In the genomic region with DNA sequence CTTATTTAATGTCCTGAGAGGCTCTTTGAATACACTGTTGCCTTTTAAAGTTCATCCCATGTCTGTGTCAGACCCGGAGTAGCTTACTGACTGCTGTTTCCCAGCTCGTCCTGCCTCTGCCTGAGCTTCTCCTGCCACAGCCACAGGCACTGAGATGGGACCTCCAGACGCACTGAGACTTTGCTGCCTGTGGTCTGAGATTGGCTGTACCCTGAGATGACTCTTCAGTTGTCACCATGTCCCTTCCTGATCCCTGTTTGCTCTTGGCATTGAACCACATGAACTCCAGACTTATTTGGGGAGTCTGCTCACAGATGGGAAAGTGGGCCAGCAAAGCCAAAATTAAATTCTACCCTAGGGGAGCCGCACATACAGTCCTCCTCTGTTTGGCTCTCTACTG, we compare ENCODE assay signal across 24 mouse cellular contexts. TPM values are rescaled to one million over a fixed set of nuclear protein-coding genes. Genes with fewer than 3 reads are reported as not detected.
A peak's percentile ranks its signal among the peaks of the same experiment; 100 is the strongest.
DNase-seq lines count a peak whose midpoint lies in the region; ATAC-seq and TF ChIP-seq lines count a peak whose summit lies in the region.
"Had no signal": no experiment of that assay in that cellular context is flagged by ENCODE, and none has a peak within 500 bp of the region (broad histone marks: within the 10 kb centered on the region; RNA-seq: fewer than 3 reads in every experiment).

No protein-coding gene starts in this region.

- no peak for TF ChIP-seq EP300 in lung, postnatal 0 days (IDR thresholded peaks at IDR 0.05)

- DNase-seq in heart, adult 8-10 months (ENCODE audit: low spot score): no peak
- no peak for DNase-seq in lung, postnatal 0 days (ENCODE audit: low spot score)
- no peak for DNase-seq in lung, postnatal 4 days
- DNase-seq in right cerebral cortex, adult 18-20 months: no peak
- DNase-seq: B cell, adult 2 months; cerebellum, adult 11-12 months; cerebellum, postnatal 10 days; forebrain, postnatal 0 days; gastrocnemius, postnatal 36 days; layer of hippocampus, adult 9-11 months; liver, postnatal 0 days; right cerebral cortex, postnatal 4 days; thymus, adult 18-20 months; thymus, postnatal 36 days had no signal

- H3K4me1 ChIP-seq in heart, embryonic 13.5 days: peaks cover 76% of the 10 kb centered on the region
- H3K4me1 ChIP-seq in intestine, embryonic 16.5 days (ENCODE audit: control insufficient read depth, insufficient read depth, low read length): peaks cover 22% of the 10 kb centered on the region
- no peaks in the 10 kb centered on the region for H3K4me1 ChIP-seq in intestine, postnatal 0 days (replicated peaks; ENCODE audit: control insufficient read depth, insufficient read depth, low read length)
- H3K4me1 ChIP-seq in lung, postnatal 0 days (ENCODE audit: insufficient read depth, low read depth, low read length): peaks cover 21% of the 10 kb centered on the region

- no peak for ATAC-seq in heart, embryonic 13.5 days (ENCODE audit: extremely low read depth, insufficient number of reproducible peaks, low FRiP score, low TSS enrichment)
- ATAC-seq in intestine, embryonic 16.5 days: no peak
- no peak for ATAC-seq in intestine, postnatal 0 days
- ATAC-seq in lung, postnatal 0 days: no peak
- ATAC-seq: forebrain, postnatal 0 days; liver, postnatal 0 days; midbrain, embryonic 15.5 days had no signal

- H3K27ac ChIP-seq in heart, embryonic 13.5 days (replicated peaks): peak overlapping the region; percentile 21
- peak overlapping the region; percentile 39; the same call in 1 of the 2 replicates for H3K27ac ChIP-seq in intestine, embryonic 16.5 days (ENCODE audit: low read length)
- no peak overlapping the region for H3K27ac ChIP-seq in intestine, postnatal 0 days (ENCODE audit: low read depth, low read length)
- 0 out of 2 replicates have a peak overlapping the region, but pooled peaks have one; percentile 39 for H3K27ac ChIP-seq in lung, postnatal 0 days (ENCODE audit: low read length)
- H3K27ac ChIP-seq: hindbrain, embryonic 15.5 days; macrophage; midbrain, embryonic 15.5 days; neural tube, embryonic 12.5 days had no signal

- no peak overlapping the region for H3K4me2 ChIP-seq in heart, embryonic 13.5 days
- no peak overlapping the region for H3K4me2 ChIP-seq in intestine, embryonic 16.5 days (ENCODE audit: low read depth, low read length)
- no peak overlapping the region for H3K4me2 ChIP-seq in intestine, postnatal 0 days (replicated peaks; ENCODE audit: low read depth)
- no peak overlapping the region for H3K4me2 ChIP-seq in lung, postnatal 0 days (replicated peaks; ENCODE audit: low read depth, low read length)
- H3K4me2 ChIP-seq: hindbrain, embryonic 15.5 days; liver, embryonic 11.5 days; midbrain, embryonic 15.5 days; neural tube, embryonic 12.5 days had no signal

- H3K27me3 ChIP-seq in heart, embryonic 13.5 days (replicated peaks): no peaks in the 10 kb centered on the region
- no peaks in the 10 kb centered on the region for H3K27me3 ChIP-seq in intestine, embryonic 16.5 days (replicated peaks; ENCODE audit: control insufficient read depth, insufficient read depth, low read length)
- H3K27me3 ChIP-seq in intestine, postnatal 0 days (replicated peaks; ENCODE audit: control insufficient read depth, insufficient read depth, low read length): no peaks in the 10 kb centered on the region
- H3K27me3 ChIP-seq in lung, postnatal 0 days (replicated peaks; ENCODE audit: insufficient read depth, low read length): no peaks in the 10 kb centered on the region
- H3K27me3 ChIP-seq: hindbrain, embryonic 15.5 days; midbrain, embryonic 15.5 days; neural tube, embryonic 12.5 days had no signal

- H3K9me3 ChIP-seq in heart, embryonic 13.5 days: no peaks in the 10 kb centered on the region
- no peaks in the 10 kb centered on the region for H3K9me3 ChIP-seq in intestine, embryonic 16.5 days (ENCODE audit: control insufficient read depth, low read length)
- no peaks in the 10 kb centered on the region for H3K9me3 ChIP-seq in intestine, postnatal 0 days (ENCODE audit: control insufficient read depth)
- no peaks in the 10 kb centered on the region for H3K9me3 ChIP-seq in lung, postnatal 0 days (ENCODE audit: low read length)
- H3K9me3 ChIP-seq: embryonic facial prominence, embryonic 10.5 days; G1E; hindbrain, embryonic 15.5 days; midbrain, embryonic 15.5 days; neural tube, embryonic 12.5 days had no signal

- no peak overlapping the region for H3K4me3 ChIP-seq in heart, embryonic 13.5 days
- H3K4me3 ChIP-seq in intestine, embryonic 16.5 days (ENCODE audit: low read length): no peak overlapping the region
- no peak overlapping the region for H3K4me3 ChIP-seq in intestine, postnatal 0 days (ENCODE audit: low read depth, low read length)
- H3K4me3 ChIP-seq in lung, postnatal 0 days (ENCODE audit: low read depth, low read length): no peak overlapping the region
- H3K4me3 ChIP-seq: embryonic facial prominence, embryonic 10.5 days; hindbrain, embryonic 15.5 days; midbrain, embryonic 15.5 days; neural tube, embryonic 12.5 days had no signal

- no peak for TF ChIP-seq CTCF in intestine, postnatal 0 days (IDR thresholded peaks at IDR 0.05; ENCODE audit: low read depth)
- TF ChIP-seq CTCF in lung, postnatal 0 days (IDR thresholded peaks at IDR 0.05): no peak

- 66% methylated on average over 4 of the region's 4 CpGs for WGBS in heart, embryonic 13.5 days
- 77% methylated on average over 4 of the region's 4 CpGs for WGBS in intestine, embryonic 16.5 days
- 83% methylated on average over 4 of the region's 4 CpGs for WGBS in intestine, postnatal 0 days
- 62% methylated on average over 4 of the region's 4 CpGs for WGBS in lung, postnatal 0 days

- H3K9ac ChIP-seq in heart, embryonic 13.5 days: no peak overlapping the region
- H3K9ac ChIP-seq in intestine, embryonic 16.5 days (ENCODE audit: low read depth, low read length): no peak overlapping the region
- H3K9ac ChIP-seq in intestine, postnatal 0 days (ENCODE audit: low read depth, low read length): no peak overlapping the region
- H3K9ac ChIP-seq in lung, postnatal 0 days (replicated peaks; ENCODE audit: low read depth): no peak overlapping the region
- H3K9ac ChIP-seq: forebrain, postnatal 0 days; hindbrain, embryonic 15.5 days; liver, postnatal 0 days; midbrain, embryonic 15.5 days; neural tube, embryonic 12.5 days had no signal

- peaks cover 11% of the 10 kb centered on the region for H3K36me3 ChIP-seq in heart, embryonic 13.5 days
- H3K36me3 ChIP-seq in intestine, embryonic 16.5 days (ENCODE audit: control insufficient read depth, insufficient read depth, low read length): no peaks in the 10 kb centered on the region
- no peaks in the 10 kb centered on the region for H3K36me3 ChIP-seq in intestine, postnatal 0 days (ENCODE audit: control insufficient read depth, insufficient read depth)
- H3K36me3 ChIP-seq in lung, postnatal 0 days (ENCODE audit: insufficient read depth, low read length): no peaks in the 10 kb centered on the region
- H3K36me3 ChIP-seq: G1E; hindbrain, embryonic 15.5 days; midbrain, embryonic 15.5 days; neural tube, embryonic 12.5 days had no signal

RNA-seq across cellular contexts. Expression of gene Col4a1, which starts 54.1 kb away (rescaled TPM):
- 164 TPM in 2 replicates for polyA plus RNA-seq in heart, embryonic 13.5 days (2015; fragmentation: Nextera tagmentation; extraction: Ambion mirVana)
- total RNA-seq in heart, adult 8-10 months (2022): 100 to 1,000 TPM; 136 to 221 (median 183) TPM
- polyA plus RNA-seq in intestine, embryonic 16.5 days (2015; fragmentation: Nextera tagmentation; extraction: Ambion mirVana): 136 and 172 TPM in 2 replicates
- 84.5 and 85.5 TPM in 2 replicates for polyA plus RNA-seq in intestine, postnatal 0 days (2015; fragmentation: Nextera tagmentation; extraction: Ambion mirVana)
- polyA plus RNA-seq in lung, postnatal 0 days (2015; fragmentation: Nextera tagmentation; extraction: Ambion mirVana): 346 and 376 TPM in 2 replicates
- polyA plus RNA-seq: G1E had no signal

RNA-seq across cellular contexts. Expression of gene Col4a2, which starts 54.1 kb away (rescaled TPM):
- polyA plus RNA-seq in heart, embryonic 13.5 days (2015; fragmentation: Nextera tagmentation; extraction: Ambion mirVana): 66.9 and 71.5 TPM in 2 replicates
- 100 to 1,000 TPM in 3 of 4 experiments, 10 to 100 TPM in 1; 93.1 to 141 (median 113) TPM for total RNA-seq in heart, adult 8-10 months (2022)
- 39.1 and 50.2 TPM in 2 replicates for polyA plus RNA-seq in intestine, embryonic 16.5 days (2015; fragmentation: Nextera tagmentation; extraction: Ambion mirVana)
- 44.5 and 44.8 TPM in 2 replicates for polyA plus RNA-seq in intestine, postnatal 0 days (2015; fragmentation: Nextera tagmentation; extraction: Ambion mirVana)
- 183 and 189 TPM in 2 replicates for polyA plus RNA-seq in lung, postnatal 0 days (2015; fragmentation: Nextera tagmentation; extraction: Ambion mirVana)
- polyA plus RNA-seq: G1E had no signal
